Mouse (Mus musculus) E14TG2a.4 (cell line): ENCODE data around the gene Ccr4.
A peak's percentile ranks its signal among the peaks of the same experiment; 100 is the strongest.

Experiments used
- H3K27me3 ChIP-seq: 2 replicates; pipeline ENCODE4 v1.6.1; 2014; ENCODE audit warnings: low read length, control low read depth; ENCODE audit not compliant: insufficient read depth
- H3K36me3 ChIP-seq: 2 replicates; pipeline ENCODE4 v1.6.1; 2014; ENCODE audit warnings: low read length, control low read depth; ENCODE audit not compliant: insufficient read depth
- H3K4me1 ChIP-seq: replicated peaks from 2 replicates; pipeline ENCODE4 v1.6.1; 2014; ENCODE audit warnings: low read depth, low read length, control low read depth
- H3K4me3 ChIP-seq: replicated peaks from 2 replicates; pipeline ENCODE4 v1.5.1; 2014; ENCODE audit warnings: mild to moderate bottlenecking, low read length
- H3K9me3 ChIP-seq: 2 replicates; pipeline ENCODE4 v1.6.1; 2014; ENCODE audit warnings: low read length, control low read depth
- CTCF ChIP-seq: conservative IDR thresholded peaks from 2 replicates; pipeline ENCODE4 v1.5.1; 2014; ENCODE audit warnings: low read length
- NANOG ChIP-seq: IDR thresholded peaks from 2 replicates; pipeline ENCODE4 v1.6.1; 2014; ENCODE audit warnings: borderline replicate concordance, low read length, mixed read lengths
- POU5F1 ChIP-seq: IDR thresholded peaks from 2 replicates; pipeline ENCODE4 v1.6.1; 2014; ENCODE audit warnings: low read length, borderline replicate concordance

The Ccr4 gene

DNA sequence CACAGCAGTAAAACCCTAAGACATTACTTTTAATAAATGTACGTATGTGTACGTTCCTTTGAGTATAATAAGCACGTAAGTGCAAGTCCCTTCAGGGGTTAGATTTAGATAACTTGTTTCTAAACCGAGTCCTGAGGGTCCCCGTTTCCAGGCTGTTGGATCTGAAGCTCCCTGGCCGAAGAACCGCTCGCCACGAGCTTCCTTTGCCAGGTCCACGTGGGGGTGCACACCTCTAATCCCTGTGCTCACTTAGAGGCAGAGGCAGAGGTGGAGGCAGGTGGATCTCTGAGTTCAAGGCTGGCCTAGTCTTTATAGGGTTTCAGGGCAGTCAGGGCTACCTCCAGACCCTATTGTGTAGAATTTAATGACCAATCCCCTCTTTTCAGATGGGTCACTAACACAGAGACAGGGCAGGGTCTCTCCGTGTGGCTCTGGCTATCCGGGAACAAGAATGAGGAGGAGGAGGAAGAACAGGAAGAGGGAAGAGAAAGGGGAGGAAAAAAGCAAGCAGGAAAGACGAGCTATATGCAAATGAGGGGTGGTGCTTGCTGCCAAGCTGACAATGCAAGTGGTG is 13.3 kb upstream of the Ccr4 start:
- Histone ChIP-seq H3K4me1 (peaks cover 99% of the 10 kb centered on the region), H3K27me3 (no peaks in the 10 kb centered on the region), H3K9me3 (no peaks in the 10 kb centered on the region), H3K4me3 (peak overlapping the region; percentile 67), H3K36me3 (peaks cover 92% of the 10 kb centered on the region)
- TF ChIP-seq CTCF (no peak), NANOG (no peak), POU5F1 (no peak)

DNA sequence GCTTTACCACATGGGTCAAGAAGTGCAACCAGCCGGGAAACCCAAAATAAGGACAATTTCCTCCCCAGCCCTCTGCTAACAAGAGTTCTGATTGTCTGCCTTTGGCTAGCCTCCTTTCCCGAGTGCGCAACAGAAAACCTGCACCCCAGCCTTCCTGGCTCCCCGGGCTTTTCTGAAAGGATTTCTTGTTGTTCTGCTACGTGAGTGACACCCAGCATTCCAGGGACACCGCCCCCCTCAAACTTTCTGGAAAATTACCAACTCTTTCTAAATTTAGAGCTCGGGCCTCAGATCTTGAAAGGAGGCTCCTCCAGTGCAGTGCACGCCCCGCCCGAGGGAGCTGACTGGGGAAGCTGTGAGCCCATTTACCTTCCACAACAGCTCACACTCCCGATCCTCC is 10.6 kb upstream of the Ccr4 start, which contains the start of gene C130032M10Rik:
TSS of gene C130032M10Rik (plus strand) at position 334 of the 400 bp plus-strand sequence.
- peaks cover 98% of the 10 kb centered on the region for H3K4me1 ChIP-seq
- H3K27me3 ChIP-seq: no peaks in the 10 kb centered on the region
- H3K4me3 ChIP-seq: peak within 1 kb of the TSS; percentile 67
- no peaks in the 10 kb centered on the region for H3K9me3 ChIP-seq
- H3K36me3 ChIP-seq: peaks cover 95% of the 10 kb centered on the region
- TF ChIP-seq NANOG: no peak
- TF ChIP-seq CTCF: no peak
- no peak for TF ChIP-seq POU5F1

- H3K27me3 ChIP-seq: no peaks in the 10 kb centered on the region
Observed at GRCm38 (mm10) chr9:114512831-114513230, 8.1 kb upstream of the Ccr4 start.

DNA sequence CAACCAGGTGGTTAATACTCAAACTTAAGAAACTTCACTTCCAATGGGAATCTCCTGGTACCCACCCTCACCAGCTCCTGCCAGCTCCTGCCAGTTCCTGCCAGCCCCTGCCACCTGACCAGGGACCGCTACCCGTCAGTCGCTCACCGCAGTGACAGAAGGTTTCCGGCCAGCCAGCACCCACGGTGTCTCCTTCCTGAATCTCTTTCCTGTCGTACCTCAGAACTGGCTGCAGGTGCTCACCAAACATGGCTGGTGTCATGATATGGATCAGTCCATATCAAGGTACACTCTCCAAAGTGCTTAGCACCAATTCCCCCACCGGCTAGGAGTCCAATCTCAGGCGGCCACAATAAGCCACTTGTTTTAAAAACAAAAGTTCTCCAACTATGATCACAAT is 5.1 kb upstream of the Ccr4 start:
- H3K36me3 ChIP-seq: peaks cover 99% of the 10 kb centered on the region
- H3K4me3 ChIP-seq: no peak overlapping the region; the same call in 1 of the 2 replicates
- H3K4me1 ChIP-seq: peaks cover 98% of the 10 kb centered on the region
- H3K27me3 ChIP-seq: no peaks in the 10 kb centered on the region
- no peaks in the 10 kb centered on the region for H3K9me3 ChIP-seq
- no peak for TF ChIP-seq CTCF
- no peak for TF ChIP-seq POU5F1
- TF ChIP-seq NANOG: no peak

More at GRCm38 (mm10) chr9:114512831-114513230, 8.1 kb upstream of the Ccr4 start:
- peaks cover 98% of the 10 kb centered on the region for H3K4me1 ChIP-seq
- H3K36me3 ChIP-seq: peaks cover 99% of the 10 kb centered on the region
- TF ChIP-seq CTCF (no peak), POU5F1 (no peak), NANOG (no peak)
- H3K9me3 ChIP-seq: no peaks in the 10 kb centered on the region
- peak overlapping the region; percentile 48 for H3K4me3 ChIP-seq

DNA sequence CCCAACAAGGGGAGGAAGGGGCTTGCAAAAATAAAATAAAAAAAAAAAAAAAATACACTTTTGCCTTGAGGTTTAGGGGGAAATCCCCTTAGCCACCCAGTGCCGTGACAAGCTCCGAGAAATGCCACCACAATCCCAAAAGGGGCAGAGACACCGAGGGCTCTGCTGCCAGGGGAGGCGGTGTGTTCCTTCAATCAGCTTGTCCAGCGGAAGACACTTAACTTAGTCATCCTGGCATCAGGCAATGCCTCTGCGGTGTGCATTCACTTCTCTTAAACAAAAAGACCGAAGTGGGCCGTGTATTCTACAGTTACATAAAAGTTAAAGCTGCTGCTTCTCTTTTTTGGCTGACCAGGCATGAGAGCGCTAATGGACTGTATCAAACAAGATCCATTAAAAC is 2.7 kb upstream of the Ccr4 start:
- Histone ChIP-seq H3K4me1 (peaks cover 94% of the 10 kb centered on the region), H3K27me3 (no peaks in the 10 kb centered on the region), H3K9me3 (no peaks in the 10 kb centered on the region), H3K36me3 (peaks cover 82% of the 10 kb centered on the region), H3K4me3 (no peak overlapping the region)
- TF ChIP-seq NANOG (no peak), CTCF (no peak), POU5F1 (no peak)

DNA sequence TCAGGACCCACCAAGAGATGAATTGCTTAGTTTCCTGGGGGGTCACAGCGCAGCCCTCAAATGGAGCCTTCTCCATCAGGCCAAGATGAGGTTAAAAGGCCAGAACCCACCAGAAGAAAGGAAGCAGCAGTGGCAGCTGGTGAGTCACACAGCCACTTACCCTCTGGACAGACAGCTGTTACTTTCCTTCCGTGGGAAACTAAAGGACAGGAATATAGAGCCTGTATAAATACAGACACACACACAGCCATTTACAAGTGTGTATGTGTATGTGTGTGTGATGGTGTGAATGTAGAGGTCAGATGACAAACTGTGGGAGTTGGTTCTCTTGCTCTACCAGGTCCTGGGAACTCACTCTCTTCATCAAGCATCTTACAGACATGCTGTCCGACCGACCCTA is 1.8 kb upstream of the Ccr4 start:
- Histone ChIP-seq H3K27me3 (no peaks in the 10 kb centered on the region), H3K36me3 (peaks cover 73% of the 10 kb centered on the region), H3K9me3 (no peaks in the 10 kb centered on the region), H3K4me1 (peaks cover 94% of the 10 kb centered on the region), H3K4me3 (no peak overlapping the region)
- TF ChIP-seq POU5F1 (no peak), NANOG (no peak), CTCF (no peak)

DNA sequence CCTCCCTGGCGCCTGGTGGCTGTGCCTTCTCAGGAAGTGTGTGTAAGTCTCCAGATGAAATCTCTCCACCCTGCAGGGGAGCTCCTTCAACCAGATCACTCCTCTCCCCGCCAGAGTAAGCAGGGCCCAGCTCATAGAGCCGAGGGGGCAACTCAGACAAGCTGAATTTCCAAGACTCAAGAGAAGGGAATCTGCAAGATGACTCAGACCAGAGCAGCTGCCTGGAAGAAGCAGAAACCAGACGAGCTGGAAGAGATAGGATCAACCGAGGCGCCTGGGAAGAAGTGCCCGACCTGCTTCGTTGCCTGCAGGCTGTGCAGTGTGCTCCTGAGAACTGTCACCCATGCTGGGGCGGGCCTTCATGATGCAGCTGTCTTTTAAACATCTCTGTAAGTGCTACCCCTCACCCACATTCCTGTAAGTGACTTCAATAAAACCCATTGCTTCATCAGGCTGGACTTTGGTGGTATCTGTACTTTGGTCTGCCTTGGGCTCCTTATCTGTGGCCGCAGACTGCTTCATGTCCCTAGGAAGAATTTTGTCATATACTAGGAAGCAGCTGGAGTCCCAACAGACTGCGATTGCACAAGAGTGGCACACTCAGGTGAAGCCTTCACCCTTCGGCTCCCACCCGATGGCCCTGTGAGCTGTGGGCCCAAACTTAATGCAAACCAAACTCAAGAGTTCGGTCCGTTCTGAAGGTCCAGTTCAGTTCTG is 1.8 kb downstream of the Ccr4 start:
- Histone ChIP-seq H3K36me3 (peaks cover 38% of the 10 kb centered on the region), H3K4me3 (peak overlapping the region; percentile 37; the same call in 1 of the 2 replicates), H3K4me1 (peaks cover 84% of the 10 kb centered on the region), H3K27me3 (no peaks in the 10 kb centered on the region), H3K9me3 (no peaks in the 10 kb centered on the region)
- TF ChIP-seq CTCF (no peak), NANOG (no peak)

DNA sequence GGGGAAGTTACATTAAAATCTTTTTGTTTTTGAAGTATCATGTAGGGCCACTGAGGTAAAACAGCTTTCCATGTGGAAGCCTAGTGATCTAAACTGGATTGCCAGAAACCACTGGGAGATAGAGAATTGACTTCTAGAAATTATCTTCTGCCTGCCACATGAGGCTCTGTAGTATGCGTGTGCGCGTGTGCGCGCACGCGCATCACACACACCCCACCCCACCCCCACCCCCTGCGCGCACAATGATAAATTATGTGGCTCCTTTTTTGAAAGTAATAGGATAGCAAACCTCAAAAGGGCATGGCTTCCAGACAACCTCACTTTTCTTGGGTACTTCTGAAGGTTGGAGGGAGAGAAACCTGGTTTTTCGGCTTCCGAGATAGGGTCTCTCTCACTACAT is 2.8 kb downstream of the Ccr4 start:
- Histone ChIP-seq H3K4me1 (peaks cover 74% of the 10 kb centered on the region), H3K27me3 (no peaks in the 10 kb centered on the region), H3K4me3 (no peak overlapping the region), H3K36me3 (peaks cover 28% of the 10 kb centered on the region), H3K9me3 (no peaks in the 10 kb centered on the region)
- TF ChIP-seq NANOG (no peak), POU5F1 (no peak), CTCF (no peak)
